Mouse (Mus musculus) brain, adult 10 weeks (tissue): Measurements from ENCODE around the gene Lysmd3. TPM values are rescaled to one million over a fixed set of nuclear protein-coding genes. Genes with fewer than 3 reads are reported as not detected.

ENCODE experiments used
- polyA plus RNA-seq: library from polyadenylated mRNA; stranded (reverse); fragments of 350-450 nt; fragmentation: Illumina TruSeq; extraction: RNeasy Lipid Tissue Mini Kit (QIAGEN cat#74804); gene quantifications from one replicate; pipeline ENCODE4 v1.2.3, GENCODE M21; 2015; ENCODE audit warnings: low read depth, low replicate concordance

Gene Lysmd3
- 13.6 TPM for polyA plus RNA-seq

GRCm38 (mm10) chr13:81657351-81658052 is at the start of gene Lysmd3:
Gene Lysmd3, plus strand, starts transcription at chr13:81657663.

DNA sequence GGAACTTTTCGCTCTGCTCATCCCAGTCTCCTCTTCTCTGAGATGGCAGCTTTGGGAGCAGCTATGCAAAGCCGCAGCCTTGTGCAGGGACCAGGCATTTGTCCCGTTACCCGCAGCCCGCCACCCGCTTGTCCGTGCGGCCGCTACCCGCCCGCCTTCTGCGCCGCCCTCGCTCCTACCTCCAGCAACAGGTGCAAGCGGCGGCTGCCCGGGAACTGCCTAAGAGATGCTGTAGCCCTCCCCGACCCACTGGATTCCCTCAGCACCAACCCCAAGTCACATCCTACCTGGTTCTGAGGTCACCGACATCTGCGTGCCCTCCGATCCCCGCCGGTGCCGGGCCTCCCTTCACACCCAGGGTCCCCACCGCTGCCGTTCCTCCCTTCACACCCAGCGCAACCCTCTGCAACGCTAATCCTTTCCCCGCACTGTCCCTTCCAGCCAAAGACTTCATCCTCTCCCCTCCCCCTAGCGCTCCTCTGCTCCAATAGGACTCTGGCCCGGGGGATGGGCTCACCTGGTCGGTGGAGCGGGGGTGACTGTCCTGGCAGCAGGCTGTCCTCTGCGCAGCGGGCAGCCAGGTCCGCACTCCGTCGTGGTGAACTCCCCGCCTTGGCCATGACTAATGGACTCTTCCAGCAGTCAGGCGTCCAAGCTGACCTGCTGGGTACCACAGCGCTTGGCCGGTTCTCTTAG is 24.6 kb upstream of the Lysmd3 start, which contains the start of gene Adgrv1:
Gene Adgrv1, minus strand, starts transcription at position 435 of the 696 bp plus-strand sequence.

GRCm38 (mm10) chr13:81710775-81711545 is 53.5 kb downstream of the Lysmd3 start, which contains the start of the genes Polr3g and Mblac2:
Gene Polr3g, minus strand, starts transcription at chr13:81711013.
Gene Mblac2, plus strand, starts transcription at chr13:81711341.

Other genes starting within 250 kb of the Lysmd3 start
- 2.7 TPM for gene Adgrv1, start 24.5 kb upstream of the Lysmd3 start, polyA plus RNA-seq
- 4.3 TPM for gene Polr3g, start 53.4 kb downstream of the Lysmd3 start, polyA plus RNA-seq
- 21.6 TPM for gene Mblac2, start 53.7 kb downstream of the Lysmd3 start, polyA plus RNA-seq
- gene Cetn3, start 125.4 kb downstream of the Lysmd3 start, polyA plus RNA-seq = 128 TPM